In the genomic region with DNA sequence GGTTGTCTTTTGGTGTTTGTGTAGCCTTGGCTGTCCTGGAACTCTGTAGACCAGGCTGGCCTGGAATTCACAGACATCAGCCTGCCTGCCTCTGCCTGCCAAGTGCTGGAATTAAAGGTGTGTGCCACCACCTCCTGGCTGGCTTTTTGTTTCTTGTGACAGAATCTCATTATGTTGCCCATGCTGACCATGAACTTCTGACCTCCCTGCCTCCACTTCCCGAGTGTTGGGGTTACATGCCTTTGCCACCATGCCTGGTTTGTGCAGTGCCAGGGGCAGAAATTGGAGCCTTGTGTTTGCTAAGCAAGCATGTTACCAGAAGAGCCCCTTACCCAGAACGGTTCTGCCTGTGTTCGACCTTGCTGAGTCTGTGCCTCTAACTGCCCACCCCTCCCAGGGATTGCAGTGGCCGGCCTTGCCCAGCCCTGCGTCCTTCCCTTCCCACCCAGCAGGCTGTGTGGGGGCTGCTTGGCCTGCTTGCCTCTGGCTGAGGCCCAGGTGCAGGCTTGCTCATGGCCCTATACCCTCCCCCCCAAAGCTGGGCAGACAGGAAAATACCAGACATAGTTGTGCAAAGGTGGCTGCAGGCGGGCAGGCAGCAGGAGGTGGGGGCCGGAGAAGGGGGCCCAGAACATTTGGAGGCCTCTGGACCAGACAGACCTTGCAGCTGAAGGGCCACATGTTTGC, we compare ENCODE assay signal across 9 mouse cellular contexts. TPM values are rescaled to one million over a fixed set of nuclear protein-coding genes. Genes with fewer than 3 reads are reported as not detected.
A peak's percentile ranks its signal among the peaks of the same experiment; 100 is the strongest.
DNase-seq lines count a peak whose midpoint lies in the region; ATAC-seq and TF ChIP-seq lines count a peak whose summit lies in the region.
"Had no signal": no experiment of that assay in that cellular context is flagged by ENCODE, and none has a peak within 500 bp of the region (broad histone marks: within the 10 kb centered on the region; RNA-seq: fewer than 3 reads in every experiment).

No protein-coding gene starts in this region.

- no peaks in the 10 kb centered on the region for H3K36me3 ChIP-seq in liver, embryonic 12.5 days
- no peaks in the 10 kb centered on the region for H3K36me3 ChIP-seq in liver, postnatal 0 days (replicated peaks; ENCODE audit: insufficient read depth, low read length)
- H3K36me3 ChIP-seq in kidney, embryonic 15.5 days: no peaks in the 10 kb centered on the region
- no peaks in the 10 kb centered on the region for H3K36me3 ChIP-seq in myocyte (ENCODE audit: control insufficient read depth, insufficient read depth)

- no peak for TF ChIP-seq EP300 in liver, postnatal 0 days (IDR thresholded peaks at IDR 0.05; ENCODE audit: low read depth)

- no peak for TF ChIP-seq POLR2A in myocyte (IDR thresholded peaks at IDR 0.05; ENCODE audit: insufficient read length, low read depth)

- ATAC-seq in liver, embryonic 12.5 days: no peak
- no peak for ATAC-seq in liver, postnatal 0 days
- peak; percentile 64 for ATAC-seq in kidney, embryonic 15.5 days (replicated peaks; ENCODE audit: low FRiP score)
- ATAC-seq: activated CD4-positive, CD25-positive, alpha-beta regulatory T cell, adult 4 months had no signal

- peaks cover 99% of the 10 kb centered on the region for H3K79me2 ChIP-seq in myocyte (ENCODE audit: control insufficient read depth, insufficient read depth)

- H3K4me3 ChIP-seq in liver, embryonic 12.5 days: no peak overlapping the region
- no peak overlapping the region for H3K4me3 ChIP-seq in liver, postnatal 0 days (ENCODE audit: low read depth, low read length)
- H3K4me3 ChIP-seq in kidney, embryonic 15.5 days (replicated peaks): no peak overlapping the region
- H3K4me3 ChIP-seq in myocyte: no peak overlapping the region

- DNase-seq in liver, postnatal 0 days: no peak
- peak; percentile 76 for DNase-seq in forelimb bud, embryonic 11.5 days (ENCODE audit: low read depth, low spot score)
- no peak for DNase-seq in right cerebral cortex, postnatal 4 days
- no peak for DNase-seq in thymus, postnatal 36 days
- no peak for DNase-seq in cerebellum, adult 11-12 months

- no peak overlapping the region for H3K4me2 ChIP-seq in liver, embryonic 12.5 days
- no peak overlapping the region for H3K4me2 ChIP-seq in liver, postnatal 0 days (ENCODE audit: low read depth, low read length)
- H3K4me2 ChIP-seq in kidney, embryonic 15.5 days: peak overlapping the region; percentile 24
- H3K4me2 ChIP-seq in myocyte (ENCODE audit: low read depth): peak overlapping the region; percentile 30

- 0 out of 2 replicates have a peak, but pooled peaks cover 2% of the 10 kb centered on the region for H3K27me3 ChIP-seq in liver, embryonic 12.5 days (replicated peaks)
- H3K27me3 ChIP-seq in liver, postnatal 0 days (ENCODE audit: insufficient read depth, low read length): no peaks in the 10 kb centered on the region
- H3K27me3 ChIP-seq in kidney, embryonic 15.5 days: no peaks in the 10 kb centered on the region
- no peaks in the 10 kb centered on the region for H3K27me3 ChIP-seq in myocyte (ENCODE audit: control insufficient read depth, insufficient read depth, insufficient read length)

- H3K9ac ChIP-seq in liver, embryonic 12.5 days: no peak overlapping the region
- no peak overlapping the region; the same call in 1 of the 2 replicates for H3K9ac ChIP-seq in liver, postnatal 0 days (replicated peaks)
- peak overlapping the region; percentile 27; the same call in 1 of the 2 replicates for H3K9ac ChIP-seq in kidney, embryonic 15.5 days

- peak overlapping the region; percentile 51; the same call in 1 of the 2 replicates for H3K27ac ChIP-seq in liver, embryonic 12.5 days
- H3K27ac ChIP-seq in liver, postnatal 0 days (ENCODE audit: low read depth): no peak overlapping the region
- H3K27ac ChIP-seq in kidney, embryonic 15.5 days: peak overlapping the region; percentile 93

- WGBS in liver, embryonic 12.5 days (ENCODE audit: insufficient replicate concordance): 61% methylated on average over 7 of the region's 7 CpGs
- WGBS in liver, postnatal 0 days (ENCODE audit: insufficient replicate concordance): 51% methylated on average over 7 of the region's 7 CpGs
- WGBS in kidney, embryonic 15.5 days: 15% methylated on average over 7 of the region's 7 CpGs

- H3K4me1 ChIP-seq in liver, embryonic 12.5 days: peaks cover 85% of the 10 kb centered on the region
- peaks cover 36% of the 10 kb centered on the region for H3K4me1 ChIP-seq in liver, postnatal 0 days (ENCODE audit: insufficient read depth)
- peaks cover 100% of the 10 kb centered on the region for H3K4me1 ChIP-seq in kidney, embryonic 15.5 days

- TF ChIP-seq CTCF in liver, postnatal 0 days (IDR thresholded peaks at IDR 0.05; ENCODE audit: low read depth): no peak

- no peaks in the 10 kb centered on the region for H3K9me3 ChIP-seq in liver, embryonic 12.5 days (replicated peaks)
- H3K9me3 ChIP-seq in liver, postnatal 0 days (ENCODE audit: low read length): no peaks in the 10 kb centered on the region
- H3K9me3 ChIP-seq in kidney, embryonic 15.5 days (replicated peaks): no peaks in the 10 kb centered on the region

- no peak overlapping the region for H3ac ChIP-seq in myocyte (ENCODE audit: control insufficient read depth, insufficient read length)

TF ChIP-seq in myocyte, 11 proteins besides CTCF, POLR2A, EP300 and RAD21:
- no peak for TF ChIP-seq CEBPB (IDR thresholded peaks at IDR 0.05; ENCODE audit: insufficient read depth, poor library complexity, severe bottlenecking)
- TF ChIP-seq TCF12 (IDR thresholded peaks at IDR 0.05; ENCODE audit: insufficient read depth, poor library complexity, severe bottlenecking): no peak
- TF ChIP-seq MYOD1 (IDR thresholded peaks at IDR 0.05; ENCODE audit: control insufficient read depth in 1 of 3, insufficient read length in 2 of 3, low read depth in 2 of 3): peak in 1 of 3 experiments; percentile 27
- TF ChIP-seq MYOG (IDR thresholded peaks at IDR 0.05; ENCODE audit: control insufficient read depth in 1 of 3, insufficient read depth in 1 of 3, insufficient read length in 2 of 3, low read depth in 2 of 3): no peak

RNA-seq across cellular contexts. Expression of a gene that starts 8.4 kb away (rescaled TPM):
- 6.1 and 7.3 TPM in 2 replicates for polyA plus RNA-seq in liver, embryonic 12.5 days (2016; fragmentation: Nextera tagmentation; extraction: Ambion mirVana)
- 1.7 and 1.9 TPM in 2 replicates for polyA plus RNA-seq in liver, postnatal 0 days (2015; fragmentation: Nextera tagmentation; extraction: Ambion mirVana)
- polyA plus RNA-seq in kidney, embryonic 15.5 days (2015; fragmentation: Nextera tagmentation; extraction: Ambion mirVana): 41.2 and 43.8 TPM in 2 replicates
- 29.6 TPM for polyA plus RNA-seq in myocyte (2012; fragmentation: generic; extraction: Trizol)

RNA-seq across cellular contexts. Expression of a gene that starts 21.9 kb away (rescaled TPM):
- polyA plus RNA-seq in liver, embryonic 12.5 days (2016; fragmentation: Nextera tagmentation; extraction: Ambion mirVana): 76.2 and 81.9 TPM in 2 replicates
- polyA plus RNA-seq in liver, postnatal 0 days (2015; fragmentation: Nextera tagmentation; extraction: Ambion mirVana): 59.7 and 66.3 TPM in 2 replicates
- polyA plus RNA-seq in kidney, embryonic 15.5 days (2015; fragmentation: Nextera tagmentation; extraction: Ambion mirVana): 90.1 and 92.6 TPM in 2 replicates
- 98.6 TPM for polyA plus RNA-seq in myocyte (2012; fragmentation: generic; extraction: Trizol)

RNA-seq across cellular contexts. Expression of a gene that starts 36.8 kb away (rescaled TPM):
- 4.7 and 5.0 TPM in 2 replicates for polyA plus RNA-seq in liver, embryonic 12.5 days (2016; fragmentation: Nextera tagmentation; extraction: Ambion mirVana)
- polyA plus RNA-seq in liver, postnatal 0 days (2015; fragmentation: Nextera tagmentation; extraction: Ambion mirVana): 1.6 and 1.9 TPM in 2 replicates
- polyA plus RNA-seq in kidney, embryonic 15.5 days (2015; fragmentation: Nextera tagmentation; extraction: Ambion mirVana): 22.7 and 23.5 TPM in 2 replicates
- polyA plus RNA-seq in myocyte (2012; fragmentation: generic; extraction: Trizol): 34.7 TPM

RNA-seq across cellular contexts. Expression of a gene that starts 36.9 kb away (rescaled TPM):
- polyA plus RNA-seq in liver, embryonic 12.5 days (2016; fragmentation: Nextera tagmentation; extraction: Ambion mirVana): 69.2 and 74.2 TPM in 2 replicates
- polyA plus RNA-seq in liver, postnatal 0 days (2015; fragmentation: Nextera tagmentation; extraction: Ambion mirVana): 66.0 and 70.5 TPM in 2 replicates
- polyA plus RNA-seq in kidney, embryonic 15.5 days (2015; fragmentation: Nextera tagmentation; extraction: Ambion mirVana): 77.7 and 81.4 TPM in 2 replicates
- polyA plus RNA-seq in myocyte (2012; fragmentation: generic; extraction: Trizol): 69.5 TPM

RNA-seq across cellular contexts. Expression of a gene that starts 43.3 kb away (rescaled TPM):
- polyA plus RNA-seq in liver, embryonic 12.5 days (2016; fragmentation: Nextera tagmentation; extraction: Ambion mirVana): 13.3 and 14.3 TPM in 2 replicates
- 3.9 and 5.6 TPM in 2 replicates for polyA plus RNA-seq in liver, postnatal 0 days (2015; fragmentation: Nextera tagmentation; extraction: Ambion mirVana)
- 24.6 and 25.7 TPM in 2 replicates for polyA plus RNA-seq in kidney, embryonic 15.5 days (2015; fragmentation: Nextera tagmentation; extraction: Ambion mirVana)
- 4.0 TPM for polyA plus RNA-seq in myocyte (2012; fragmentation: generic; extraction: Trizol)

Comparison
In these comparisons a context has a peak if more than half of its experiments do, and no peak if none do; other contexts are left out.
1. H3K4me2 ChIP-seq: peak in kidney, embryonic 15.5 days (single experiment) and myocyte (single experiment); none in liver, embryonic 12.5 days (single experiment) and liver, postnatal 0 days (single experiment).